Mouse (Mus musculus) neural tube, embryonic 14.5 days (tissue): ENCODE data around the gene Tmed10. TPM values are rescaled to one million over a fixed set of nuclear protein-coding genes. Genes with fewer than 3 reads are reported as not detected.
A peak's percentile ranks its signal among the peaks of the same experiment; 100 is the strongest.

Experiments
- ATAC-seq: fragments of 200-750 bp; cut with Nextera tagmentation; 2 replicates; pipeline ENCODE4 v1.8.0; 2017; ENCODE audit warnings: low read depth, mild to moderate bottlenecking, moderate TSS enrichment, moderate library complexity
- H3K27ac ChIP-seq: fragments of 300-500 bp; sonication (generic); 2 replicates; pipeline ENCODE4 v1.5.1; 2014; ENCODE audit warnings: low read depth, mild to moderate bottlenecking, control low read depth, low read length, moderate library complexity, mixed read lengths
- H3K27me3 ChIP-seq: fragments of 300-500 bp; sonication (generic); 2 replicates; pipeline ENCODE4 v1.6.1; 2014; ENCODE audit warnings: low read length; ENCODE audit not compliant: control insufficient read depth, insufficient read depth
- H3K36me3 ChIP-seq: fragments of 300-500 bp; sonication (generic); 2 replicates; pipeline ENCODE4 v1.6.1; 2014; ENCODE audit warnings: low read length, mixed read lengths; ENCODE audit not compliant: control insufficient read depth, insufficient read depth
- H3K4me1 ChIP-seq: fragments of 300-500 bp; sonication (generic); 2 replicates; pipeline ENCODE4 v1.6.1; 2014; ENCODE audit warnings: low read length; ENCODE audit not compliant: control insufficient read depth, insufficient read depth
- H3K4me2 ChIP-seq: fragments of 300-500 bp; sonication (generic); 2 replicates; pipeline ENCODE4 v1.6.1; 2014; ENCODE audit warnings: mild to moderate bottlenecking, low read depth, low read length, control low read depth
- H3K4me3 ChIP-seq: fragments of 300-500 bp; sonication (generic); 2 replicates; pipeline ENCODE4 v1.5.1; 2014; ENCODE audit warnings: low read depth, low read length, control low read depth, mixed read lengths
- H3K9ac ChIP-seq: fragments of 300-500 bp; sonication (generic); replicated peaks from 2 replicates; pipeline ENCODE4 v1.6.1; 2014; ENCODE audit warnings: low read depth, mild to moderate bottlenecking, control low read depth, low read length, mixed read lengths
- H3K9me3 ChIP-seq: fragments of 300-500 bp; sonication (generic); 2 replicates; pipeline ENCODE4 v1.6.1; 2016; ENCODE audit warnings: low read length; ENCODE audit not compliant: control insufficient read depth
- WGBS: fragments of 180-500 bp; shearing (Covaris S2); extraction: QIAGEN DNeasy Blood & Tissue Kit; methylation state at CpG from one replicate; pipeline ENCODE4 v1.1.7; 2014; 5-methylcytosine and 5-hydroxymethylcytosine counted together
- polyA plus RNA-seq: library from polyadenylated mRNA; unstranded; fragments of >200 nt; fragmentation: Nextera tagmentation; extraction: Ambion mirVana; gene quantifications from 2 replicates; pipeline ENCODE4 v1.2.1, GENCODE M21; 2014

The Tmed10 gene
- polyA plus RNA-seq, 1 experiment from 2014 or later: 209 TPM

- Histone ChIP-seq H3K27me3 (no peaks in the 10 kb centered on the region), H3K36me3 (no peaks in the 10 kb centered on the region), H3K9me3 (no peaks in the 10 kb centered on the region), H3K4me2 (no peak overlapping the region), H3K4me1 (peaks cover 4% of the 10 kb centered on the region), H3K4me3 (no peak overlapping the region), H3K27ac (no peak overlapping the region), H3K9ac (no peak overlapping the region)
- ATAC-seq: no peak
Observed at GRCm38 (mm10) chr12:85361580-85361979, 13.1 kb downstream of the Tmed10 start.

GRCm38 (mm10) chr12:85361165-85361564 lies 13.5 kb downstream of the Tmed10 start:
- 73% methylated on average over 3 of the region's 3 CpGs for WGBS
- ATAC-seq: no peak

GRCm38 (mm10) chr12:85354061-85354460 lies 20.6 kb downstream of the Tmed10 start:
- Histone ChIP-seq H3K4me3 (no peak overlapping the region), H3K4me1 (no peaks in the 10 kb centered on the region), H3K9ac (no peak overlapping the region), H3K36me3 (peaks cover 14% of the 10 kb centered on the region), H3K9me3 (no peaks in the 10 kb centered on the region), H3K4me2 (no peak overlapping the region), H3K27ac (no peak overlapping the region), H3K27me3 (no peaks in the 10 kb centered on the region)
- 89% methylated on average over 3 of the region's 3 CpGs for WGBS
- no peak for ATAC-seq

More at GRCm38 (mm10) chr12:85361165-85361564, 13.5 kb downstream of the Tmed10 start:
- no peak overlapping the region for H3K27ac ChIP-seq
- no peaks in the 10 kb centered on the region for H3K27me3 ChIP-seq
- H3K36me3 ChIP-seq: no peaks in the 10 kb centered on the region
- no peak overlapping the region for H3K4me3 ChIP-seq
- no peak overlapping the region for H3K4me2 ChIP-seq
- peaks cover 4% of the 10 kb centered on the region for H3K4me1 ChIP-seq
- no peaks in the 10 kb centered on the region for H3K9me3 ChIP-seq
- H3K9ac ChIP-seq: no peak overlapping the region

GRCm38 (mm10) chr12:85350407-85351232 lies 24.0 kb downstream of the Tmed10 start:
- no peaks in the 10 kb centered on the region for H3K27me3 ChIP-seq
- no peaks in the 10 kb centered on the region for H3K4me1 ChIP-seq
- no peak overlapping the region for H3K4me2 ChIP-seq
- H3K9ac ChIP-seq: no peak overlapping the region
- peaks cover 21% of the 10 kb centered on the region for H3K36me3 ChIP-seq
- H3K27ac ChIP-seq: peak overlapping the region; percentile 55
- WGBS: 67% methylated on average over 10 of the region's 10 CpGs
- no peak overlapping the region for H3K4me3 ChIP-seq
- no peaks in the 10 kb centered on the region for H3K9me3 ChIP-seq
- peak; percentile 80 for ATAC-seq

- peaks cover 13% of the 10 kb centered on the region for H3K36me3 ChIP-seq
- ATAC-seq: no peak
- no peaks in the 10 kb centered on the region for H3K27me3 ChIP-seq
- H3K4me2 ChIP-seq: no peak overlapping the region
- H3K4me1 ChIP-seq: no peaks in the 10 kb centered on the region
- no peak overlapping the region for H3K27ac ChIP-seq
- no peak overlapping the region for H3K9ac ChIP-seq
- 83% methylated on average over 6 of the region's 6 CpGs for WGBS
- no peak overlapping the region for H3K4me3 ChIP-seq
- no peaks in the 10 kb centered on the region for H3K9me3 ChIP-seq
Observed at GRCm38 (mm10) chr12:85348338-85348737, 26.3 kb downstream of the Tmed10 start.

GRCm38 (mm10) chr12:85347196-85347595 lies 27.5 kb downstream of the Tmed10 start:
- WGBS: 77% methylated on average over 3 of the region's 3 CpGs
- H3K27ac ChIP-seq: no peak overlapping the region
- peaks cover 11% of the 10 kb centered on the region for H3K36me3 ChIP-seq
- H3K27me3 ChIP-seq: no peaks in the 10 kb centered on the region
- H3K9ac ChIP-seq: no peak overlapping the region
- ATAC-seq: no peak
- H3K4me2 ChIP-seq: no peak overlapping the region
- H3K4me1 ChIP-seq: no peaks in the 10 kb centered on the region
- H3K9me3 ChIP-seq: no peaks in the 10 kb centered on the region
- no peak overlapping the region for H3K4me3 ChIP-seq

- 66% methylated on average over 3 of the region's 3 CpGs for WGBS
- ATAC-seq: no peak; the same call in 1 of the 2 replicates
- H3K27ac ChIP-seq: no peak overlapping the region
Observed at GRCm38 (mm10) chr12:85346374-85346773, 28.3 kb downstream of the Tmed10 start.

GRCm38 (mm10) chr12:85345559-85345958 lies 29.1 kb downstream of the Tmed10 start:
- H3K9me3 ChIP-seq: no peaks in the 10 kb centered on the region
- H3K27ac ChIP-seq: no peak overlapping the region
- H3K36me3 ChIP-seq: peaks cover 10% of the 10 kb centered on the region
- H3K27me3 ChIP-seq: no peaks in the 10 kb centered on the region
- H3K4me1 ChIP-seq: peaks cover 4% of the 10 kb centered on the region; the same call in 1 of the 2 replicates
- H3K9ac ChIP-seq: no peak overlapping the region
- no peak overlapping the region for H3K4me3 ChIP-seq
- no peak for ATAC-seq
- WGBS: 95% methylated on average over 6 of the region's 6 CpGs
- no peak overlapping the region for H3K4me2 ChIP-seq

More at GRCm38 (mm10) chr12:85346374-85346773, 28.3 kb downstream of the Tmed10 start:
- Histone ChIP-seq H3K9me3 (no peaks in the 10 kb centered on the region), H3K27me3 (no peaks in the 10 kb centered on the region), H3K9ac (no peak overlapping the region), H3K4me3 (no peak overlapping the region), H3K36me3 (peaks cover 11% of the 10 kb centered on the region), H3K4me2 (no peak overlapping the region), H3K4me1 (peaks cover 2% of the 10 kb centered on the region; the same call in 1 of the 2 replicates)

- H3K4me2 ChIP-seq: no peak overlapping the region
- no peaks in the 10 kb centered on the region for H3K27me3 ChIP-seq
- 74% methylated on average over 7 of the region's 7 CpGs for WGBS
- H3K4me1 ChIP-seq: peaks cover 4% of the 10 kb centered on the region; the same call in 1 of the 2 replicates
- H3K36me3 ChIP-seq: peaks cover 8% of the 10 kb centered on the region; the same call in 1 of the 2 replicates
- no peak overlapping the region for H3K4me3 ChIP-seq
- no peak for ATAC-seq
- no peaks in the 10 kb centered on the region for H3K9me3 ChIP-seq
- H3K27ac ChIP-seq: no peak overlapping the region
- H3K9ac ChIP-seq: no peak overlapping the region
Observed at GRCm38 (mm10) chr12:85344252-85344651, 30.4 kb downstream of the Tmed10 start.
